Mouse (Mus musculus) CD8-positive naive resting alpha-beta T cell, adult 2 months (primary cell): ENCODE results near the gene Ctnnd1.

Experiments used
- DNase-seq, 2 experiments: peaks; one replicate each; pipeline ENCODE4 v3.0.0; 2022; ENCODE audit warnings: low read depth in 2 of 2, low spot score in 2 of 2

Ctnnd1 gene

GRCm38 (mm10) chr2:84647051-84647568 is 3.5 kb downstream of the Ctnnd1 start:
- no peak for DNase-seq

GRCm38 (mm10) chr2:84646138-84646537 is 4.4 kb downstream of the Ctnnd1 start:
- no peak for DNase-seq

- no peak for DNase-seq
Measured at GRCm38 (mm10) chr2:84640833-84641232, 9.7 kb downstream of the Ctnnd1 start.

- no peak for DNase-seq
Measured at GRCm38 (mm10) chr2:84638428-84639220, 11.9 kb downstream of the Ctnnd1 start.

GRCm38 (mm10) chr2:84637452-84638165 is 13.0 kb downstream of the Ctnnd1 start:
- DNase-seq = no peak

- DNase-seq = no peak
Measured at GRCm38 (mm10) chr2:84636231-84636741, 14.3 kb downstream of the Ctnnd1 start.

DNA sequence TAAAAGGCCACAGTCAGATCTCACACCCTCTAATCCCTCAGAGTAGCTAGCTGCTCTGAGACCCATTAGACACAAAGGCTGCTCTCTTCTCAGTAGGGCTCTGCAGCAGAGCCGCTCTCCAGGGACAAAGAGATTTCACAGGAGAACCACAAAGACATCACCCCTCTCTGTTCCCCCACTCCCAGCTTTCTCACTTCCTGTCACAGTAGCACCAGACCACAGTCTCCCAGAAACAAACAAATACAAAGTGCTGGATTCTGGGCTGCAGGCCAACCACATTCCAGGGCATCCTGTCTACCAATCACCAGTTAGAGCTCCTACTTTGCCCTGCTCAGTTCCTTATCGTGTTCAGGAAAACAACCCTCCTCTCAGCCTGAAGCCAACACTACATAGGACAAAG is 15.0 kb downstream of the Ctnnd1 start:
- no peak for DNase-seq

- no peak for DNase-seq
Measured at GRCm38 (mm10) chr2:84634934-84635482, 15.6 kb downstream of the Ctnnd1 start.

DNA sequence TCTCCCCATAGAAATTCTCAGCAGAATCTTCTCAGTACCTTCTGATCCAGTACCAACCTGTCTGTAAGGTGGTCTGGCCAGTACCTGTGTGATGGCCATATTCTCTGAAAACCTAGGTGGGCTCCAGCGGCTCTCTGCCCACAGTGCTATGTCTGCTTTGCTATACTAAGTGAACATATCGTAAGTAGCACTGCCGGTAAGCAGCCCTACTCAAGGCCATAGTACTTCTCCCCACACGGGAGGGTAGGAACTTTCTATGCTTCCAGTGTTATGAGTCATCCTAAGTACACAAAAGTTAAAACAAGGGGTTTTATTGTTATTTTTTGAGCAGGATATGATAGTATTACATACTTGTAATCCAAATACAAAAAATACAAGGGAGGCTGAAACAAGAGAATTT is 16.6 kb downstream of the Ctnnd1 start:
- no peak for DNase-seq

- DNase-seq = no peak
Measured at GRCm38 (mm10) chr2:84632999-84633398, 17.6 kb downstream of the Ctnnd1 start.

DNA sequence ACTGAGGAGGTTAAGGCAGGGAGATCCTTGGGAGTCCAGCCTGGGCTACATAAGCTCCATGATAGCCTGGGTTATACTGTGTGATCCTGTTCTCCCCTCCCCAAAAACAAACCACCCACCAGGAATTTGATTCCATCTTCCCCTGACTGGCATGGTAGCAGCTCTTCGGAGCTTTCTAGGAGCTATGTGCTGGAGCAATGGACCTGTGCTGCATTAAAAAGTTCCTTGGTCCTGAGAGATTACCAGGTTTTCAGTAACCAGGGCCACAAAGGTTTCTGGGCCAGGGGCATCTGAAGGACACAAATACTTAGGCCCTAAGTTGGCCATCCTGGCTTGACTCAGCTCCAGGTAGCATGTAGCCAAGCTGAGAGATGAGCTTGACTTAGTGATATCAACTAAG is 18.6 kb downstream of the Ctnnd1 start:
- no peak for DNase-seq

DNA sequence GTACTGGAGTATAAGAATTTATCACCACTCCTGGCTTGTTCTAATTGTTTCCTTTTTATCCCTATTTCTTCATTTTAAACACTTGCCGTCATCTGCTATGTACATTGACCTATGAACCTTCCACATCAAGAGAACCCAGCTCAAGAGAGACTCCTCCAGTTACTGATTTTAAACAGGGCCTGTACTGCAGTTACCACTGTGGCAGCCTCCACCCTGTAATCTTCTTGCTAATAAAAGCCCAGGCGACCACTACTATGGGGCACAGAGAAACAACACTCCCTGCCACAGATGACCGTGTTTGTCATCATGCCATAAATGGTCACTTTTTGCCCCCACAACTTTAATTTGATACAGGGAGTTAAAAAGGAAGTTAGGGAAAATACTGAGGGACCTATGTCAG is 23.5 kb downstream of the Ctnnd1 start:
- no peak for DNase-seq

- no peak for DNase-seq
Measured at GRCm38 (mm10) chr2:84626366-84626975, 24.1 kb downstream of the Ctnnd1 start.

- DNase-seq = no peak
Measured at GRCm38 (mm10) chr2:84624201-84624600, 26.4 kb downstream of the Ctnnd1 start.

DNA sequence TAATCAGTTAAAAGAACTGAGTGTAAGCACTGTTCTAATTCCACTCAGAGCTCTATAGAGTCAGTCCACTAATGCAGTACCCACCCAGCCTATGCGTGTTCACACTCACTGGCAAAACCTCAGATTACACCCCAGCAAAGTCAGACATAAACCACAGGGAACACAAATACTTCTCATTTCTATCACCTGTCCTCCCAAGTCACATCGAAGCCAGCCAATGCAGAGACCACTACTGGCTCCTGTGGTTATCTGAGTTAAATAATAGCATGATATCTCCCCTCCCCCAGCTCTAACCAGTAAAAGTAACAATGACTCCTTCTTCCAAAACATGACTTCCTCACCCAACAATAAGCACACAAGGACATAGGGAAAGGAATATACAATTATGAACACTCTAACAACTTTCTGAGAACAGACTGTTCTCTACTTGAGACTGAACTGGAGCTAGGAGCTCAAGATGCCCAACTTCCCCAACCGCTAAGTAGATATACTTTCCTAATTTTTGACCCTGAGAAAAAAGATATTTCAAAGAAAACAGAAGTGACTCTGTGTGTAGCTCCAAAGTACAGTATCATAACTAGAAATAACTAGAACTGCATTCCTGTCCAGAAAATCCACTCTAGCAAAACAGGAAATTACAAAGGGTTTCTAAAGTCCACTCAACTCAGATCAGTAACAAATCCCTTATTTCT is 27.0 kb downstream of the Ctnnd1 start:
- no peak for DNase-seq

- no peak for DNase-seq
Measured at GRCm38 (mm10) chr2:84622668-84623067, 27.9 kb downstream of the Ctnnd1 start.

DNA sequence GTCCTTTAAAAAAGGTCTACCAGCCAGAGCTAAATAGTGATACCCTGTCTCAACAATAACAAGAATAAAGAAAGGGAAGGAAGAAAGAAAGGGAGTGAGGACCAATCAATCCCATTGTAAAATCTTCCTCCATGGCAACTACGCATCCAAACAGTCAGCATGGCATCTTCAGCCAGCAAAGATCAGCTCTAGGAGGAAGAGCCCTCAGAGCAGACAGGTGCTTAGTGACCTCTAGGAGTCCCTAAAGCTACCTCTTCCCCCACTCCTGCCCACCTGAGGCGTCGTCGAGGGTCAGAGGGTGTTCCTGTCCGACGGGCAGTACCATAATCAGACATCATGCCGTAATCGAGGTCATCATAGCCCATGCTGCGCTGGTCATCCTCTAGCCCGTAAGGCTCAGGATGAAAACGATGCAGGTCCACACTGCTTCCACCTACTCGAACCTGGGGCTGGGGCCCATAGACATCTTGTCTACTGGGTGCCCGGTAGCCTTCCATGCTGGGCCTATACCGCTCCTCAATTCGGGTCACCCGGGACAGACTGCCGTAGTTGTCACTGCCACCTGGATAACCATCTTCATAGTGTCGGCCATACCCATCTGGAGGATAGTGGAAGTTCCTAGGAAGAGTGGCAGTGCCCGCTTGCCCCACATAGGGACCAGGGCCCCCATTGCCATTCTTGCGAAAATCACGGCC is 30.8 kb downstream of the Ctnnd1 start:
- no peak for DNase-seq

GRCm38 (mm10) chr2:84618914-84619313 is 31.7 kb downstream of the Ctnnd1 start:
- DNase-seq = no peak

DNA sequence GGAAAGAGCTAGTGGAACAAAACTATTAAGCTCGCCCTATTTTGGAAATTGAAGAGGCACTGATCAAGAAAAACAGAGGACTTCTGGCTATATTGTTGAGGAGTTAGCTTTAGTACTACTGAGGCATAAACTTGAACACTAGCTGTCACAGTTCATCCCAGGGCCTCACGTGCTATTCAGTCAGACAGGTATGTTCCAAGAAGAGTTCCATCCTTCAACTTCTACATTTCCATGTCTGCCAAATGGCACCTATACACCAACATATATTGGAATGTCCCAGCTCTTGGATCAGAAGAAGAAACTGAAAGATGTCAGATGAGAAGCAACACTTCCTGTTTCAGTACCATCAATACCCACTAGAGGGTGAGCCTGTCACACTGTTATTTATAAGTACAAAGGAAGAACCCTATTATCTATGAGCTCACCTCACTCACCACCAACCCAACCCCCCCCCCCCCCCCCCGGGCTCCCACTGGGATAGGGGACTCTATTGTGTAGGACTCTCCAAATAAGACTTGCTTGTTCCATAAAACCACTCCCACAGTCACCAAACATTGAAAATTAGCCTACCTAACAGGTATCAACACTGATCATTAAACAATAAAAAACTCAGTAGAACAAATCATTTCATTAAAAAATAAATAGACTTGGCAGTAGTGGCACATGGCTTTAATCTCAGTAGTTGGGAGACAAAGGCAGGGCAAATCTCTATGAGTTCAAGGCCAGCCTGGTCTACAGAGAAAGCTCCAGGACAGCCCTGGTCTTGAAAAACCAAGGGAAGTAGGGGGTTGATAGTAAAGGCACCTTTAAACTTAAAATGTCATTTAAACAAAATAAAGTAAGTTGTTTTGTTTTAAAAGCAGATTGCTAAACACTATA is 32.7 kb downstream of the Ctnnd1 start:
- peak in 1 of 2 experiments; percentile 40 for DNase-seq
